Mouse (Mus musculus) heart, embryonic 15.5 days (tissue): ENCODE data around the gene Lclat1. TPM values are rescaled to one million over a fixed set of nuclear protein-coding genes. Genes with fewer than 3 reads are reported as not detected.

Experiments used
- ATAC-seq: fragments of 200-750 bp; cut with Nextera tagmentation; replicated peaks from 2 replicates; pipeline ENCODE4 v1.8.0; 2017; ENCODE audit warnings: low read depth, moderate TSS enrichment; ENCODE audit not compliant: insufficient number of reproducible peaks, insufficient read depth, low FRiP score
- H3K27ac ChIP-seq: fragments of 300-500 bp; sonication (generic); 2 replicates; pipeline ENCODE4 v1.5.1; 2015; ENCODE audit warnings: mild to moderate bottlenecking, inconsistent platforms
- H3K27me3 ChIP-seq: fragments of 300-500 bp; sonication (generic); 2 replicates; pipeline ENCODE4 v1.6.1; 2015; ENCODE audit warnings: inconsistent platforms
- H3K36me3 ChIP-seq: fragments of 300-500 bp; sonication (generic); 2 replicates; pipeline ENCODE4 v1.6.1; 2015; ENCODE audit warnings: mild to moderate bottlenecking, inconsistent platforms
- H3K4me1 ChIP-seq: fragments of 300-500 bp; sonication (generic); replicated peaks from 2 replicates; pipeline ENCODE4 v1.6.1; 2015; ENCODE audit warnings: inconsistent platforms
- H3K4me2 ChIP-seq: fragments of 300-500 bp; sonication (generic); 2 replicates; pipeline ENCODE4 v1.6.1; 2015; ENCODE audit warnings: inconsistent platforms, mild to moderate bottlenecking, moderate library complexity
- H3K4me3 ChIP-seq: fragments of 300-500 bp; sonication (generic); 2 replicates; pipeline ENCODE4 v1.5.1; 2015; ENCODE audit warnings: mild to moderate bottlenecking, inconsistent platforms
- H3K9ac ChIP-seq: fragments of 300-500 bp; sonication (generic); 2 replicates; pipeline ENCODE4 v1.6.1; 2015; ENCODE audit warnings: mild to moderate bottlenecking, inconsistent platforms
- H3K9me3 ChIP-seq: fragments of 300-500 bp; sonication (generic); replicated peaks from 2 replicates; pipeline ENCODE4 v1.6.1; 2016; ENCODE audit warnings: inconsistent platforms
- WGBS: fragments of 180-500 bp; shearing (Covaris S2); methylation state at CpG from one replicate; pipeline ENCODE4 v1.1.7; 2015; ENCODE audit warnings: mixed read lengths; 5-methylcytosine and 5-hydroxymethylcytosine counted together
- polyA plus RNA-seq: library from polyadenylated mRNA; unstranded; fragments of >200 nt; fragmentation: Nextera tagmentation; extraction: Ambion mirVana; gene quantifications from 2 replicates; pipeline ENCODE4 v1.2.1, GENCODE M21; 2015

The Lclat1 gene
- polyA plus RNA-seq, 1 experiment from 2014 or later: 36.3 TPM

GRCm38 (mm10) chr17:73070466-73070865 lies 37.3 kb upstream of the Lclat1 start:
- ATAC-seq: no peak
- no peaks in the 10 kb centered on the region for H3K36me3 ChIP-seq
- WGBS: 70% methylated on average over 2 of the region's 2 CpGs
- peak overlapping the region; percentile 89; the same call in 1 of the 2 replicates for H3K27ac ChIP-seq
- H3K9me3 ChIP-seq: no peaks in the 10 kb centered on the region
- peaks cover 75% of the 10 kb centered on the region for H3K4me1 ChIP-seq
- H3K4me2 ChIP-seq: no peak overlapping the region
- H3K27me3 ChIP-seq: no peaks in the 10 kb centered on the region
- H3K4me3 ChIP-seq: no peak overlapping the region
- H3K9ac ChIP-seq: no peak overlapping the region

GRCm38 (mm10) chr17:73071725-73072263 lies 36.0 kb upstream of the Lclat1 start:
- peaks cover 62% of the 10 kb centered on the region for H3K4me1 ChIP-seq
- H3K4me2 ChIP-seq: no peak overlapping the region
- no peaks in the 10 kb centered on the region for H3K36me3 ChIP-seq
- peak overlapping the region; percentile 89 for H3K27ac ChIP-seq
- WGBS: 64% methylated on average over 5 of the region's 5 CpGs
- H3K9me3 ChIP-seq: no peaks in the 10 kb centered on the region
- no peak overlapping the region for H3K9ac ChIP-seq
- no peaks in the 10 kb centered on the region for H3K27me3 ChIP-seq
- H3K4me3 ChIP-seq: no peak overlapping the region
- no peak for ATAC-seq

GRCm38 (mm10) chr17:73072286-73072685 lies 35.5 kb upstream of the Lclat1 start:
- Histone ChIP-seq H3K9ac (no peak overlapping the region), H3K27ac (peak overlapping the region; percentile 89), H3K36me3 (no peaks in the 10 kb centered on the region), H3K4me1 (peaks cover 57% of the 10 kb centered on the region), H3K4me3 (no peak overlapping the region), H3K27me3 (no peaks in the 10 kb centered on the region), H3K9me3 (no peaks in the 10 kb centered on the region), H3K4me2 (no peak overlapping the region)
- 9% methylated on average over 8 of the region's 8 CpGs for WGBS
- peak; percentile 86 for ATAC-seq

GRCm38 (mm10) chr17:73074631-73075030 lies 33.2 kb upstream of the Lclat1 start:
- no peaks in the 10 kb centered on the region for H3K36me3 ChIP-seq
- 64% methylated on average over 3 of the region's 3 CpGs for WGBS
- no peaks in the 10 kb centered on the region for H3K9me3 ChIP-seq
- H3K27me3 ChIP-seq: no peaks in the 10 kb centered on the region
- H3K4me2 ChIP-seq: no peak overlapping the region
- H3K27ac ChIP-seq: peak overlapping the region; percentile 47
- peaks cover 36% of the 10 kb centered on the region for H3K4me1 ChIP-seq
- no peak overlapping the region for H3K9ac ChIP-seq
- no peak for ATAC-seq
- H3K4me3 ChIP-seq: no peak overlapping the region

- H3K27ac ChIP-seq: peak overlapping the region; percentile 47; the same call in 1 of the 2 replicates
- 75% methylated on average over 9 of the region's 9 CpGs for WGBS
- no peaks in the 10 kb centered on the region for H3K9me3 ChIP-seq
- H3K27me3 ChIP-seq: no peaks in the 10 kb centered on the region
- no peak for ATAC-seq
- H3K4me3 ChIP-seq: no peak overlapping the region
- H3K9ac ChIP-seq: no peak overlapping the region
- H3K4me1 ChIP-seq: peaks cover 36% of the 10 kb centered on the region
- H3K4me2 ChIP-seq: no peak overlapping the region
- H3K36me3 ChIP-seq: no peaks in the 10 kb centered on the region
Observed at GRCm38 (mm10) chr17:73075238-73075890, 32.4 kb upstream of the Lclat1 start.

GRCm38 (mm10) chr17:73077638-73078037 lies 30.1 kb upstream of the Lclat1 start:
- Histone ChIP-seq H3K4me3 (no peak overlapping the region), H3K9ac (no peak overlapping the region), H3K4me2 (no peak overlapping the region), H3K27me3 (no peaks in the 10 kb centered on the region), H3K27ac (no peak overlapping the region), H3K36me3 (no peaks in the 10 kb centered on the region), H3K4me1 (peaks cover 28% of the 10 kb centered on the region), H3K9me3 (no peaks in the 10 kb centered on the region)
- ATAC-seq: no peak
- WGBS: 77% methylated on average over 3 of the region's 3 CpGs

- Histone ChIP-seq H3K36me3 (no peaks in the 10 kb centered on the region), H3K9me3 (no peaks in the 10 kb centered on the region), H3K4me1 (peaks cover 15% of the 10 kb centered on the region), H3K27me3 (no peaks in the 10 kb centered on the region), H3K4me2 (no peak overlapping the region), H3K27ac (peak overlapping the region; percentile 77), H3K9ac (no peak overlapping the region), H3K4me3 (no peak overlapping the region)
- no peak for ATAC-seq
- 25% methylated on average over 9 of the region's 9 CpGs for WGBS
Observed at GRCm38 (mm10) chr17:73081360-73082133, 26.2 kb upstream of the Lclat1 start.

- H3K4me3 ChIP-seq: no peak overlapping the region
- H3K9ac ChIP-seq: no peak overlapping the region
- no peak for ATAC-seq
- no peaks in the 10 kb centered on the region for H3K9me3 ChIP-seq
- no peak overlapping the region for H3K4me2 ChIP-seq
- H3K27ac ChIP-seq: peak overlapping the region; percentile 47; the same call in 1 of the 2 replicates
- WGBS: 80% methylated on average over 4 of the region's 4 CpGs
- no peaks in the 10 kb centered on the region for H3K27me3 ChIP-seq
- peaks cover 25% of the 10 kb centered on the region for H3K4me1 ChIP-seq
- H3K36me3 ChIP-seq: no peaks in the 10 kb centered on the region
Observed at GRCm38 (mm10) chr17:73082506-73083196, 25.1 kb upstream of the Lclat1 start.

GRCm38 (mm10) chr17:73087045-73087910 lies 20.5 kb upstream of the Lclat1 start:
- peak overlapping the region; percentile 20; the same call in 1 of the 2 replicates for H3K4me2 ChIP-seq
- peak; percentile 47; the same call in 1 of the 2 replicates for ATAC-seq
- no peaks in the 10 kb centered on the region for H3K36me3 ChIP-seq
- H3K9me3 ChIP-seq: no peaks in the 10 kb centered on the region
- H3K27ac ChIP-seq: peak overlapping the region; percentile 71
- no peak overlapping the region for H3K4me3 ChIP-seq
- peaks cover 14% of the 10 kb centered on the region for H3K4me1 ChIP-seq
- 10% methylated on average over 13 of the region's 13 CpGs for WGBS
- H3K9ac ChIP-seq: no peak overlapping the region
- H3K27me3 ChIP-seq: no peaks in the 10 kb centered on the region

GRCm38 (mm10) chr17:73091368-73091767 lies 16.4 kb upstream of the Lclat1 start:
- H3K9ac ChIP-seq: no peak overlapping the region

More at GRCm38 (mm10) chr17:73091368-73091767, 16.4 kb upstream of the Lclat1 start:
- Histone ChIP-seq H3K9me3 (no peaks in the 10 kb centered on the region), H3K27me3 (no peaks in the 10 kb centered on the region), H3K4me1 (peaks cover 13% of the 10 kb centered on the region), H3K27ac (no peak overlapping the region; the same call in 1 of the 2 replicates), H3K4me2 (no peak overlapping the region), H3K4me3 (no peak overlapping the region), H3K36me3 (no peaks in the 10 kb centered on the region)
- 87% methylated on average over 8 of the region's 8 CpGs for WGBS
- no peak for ATAC-seq
